Mouse (Mus musculus) gastrocnemius, postnatal 36 days (tissue): ENCODE data around the gene Gm43302. TPM values are rescaled to one million over a fixed set of nuclear protein-coding genes. Genes with fewer than 3 reads are reported as not detected.
"Not testable (repeated sequence)": the region's sequence is repeated elsewhere in the genome, so short reads cannot be mapped to it uniquely, and the experiment has no call there.

Source experiments
- DNase-seq, 2 experiments: peaks; one replicate each; pipeline ENCODE4 v3.0.0; 2022
- intact Hi-C: fragments of 180-260 bp; cut with DNase I; formaldehyde crosslinking; loops from one replicate; pipeline ENCODE4 v1.15.1; 2025
- long read RNA-seq, 2 experiments: library from polyadenylated mRNA; stranded (forward); transcript quantifications; one replicate each; pipeline ENCODE4 v2.0.0; 2021
- total RNA-seq, 2 experiments: library from RNA; stranded (reverse); gene quantifications; 2 replicates each; pipeline ENCODE4 v1.2.3; 2021

Gm43302 gene
- total RNA-seq, result under 1 TPM in 1 of 2 experiments, not detected in 1; 0.89 TPM
- long read RNA-seq, experiment 1, result 0 reads
- long read RNA-seq, experiment 2, result 0 reads

DNA sequence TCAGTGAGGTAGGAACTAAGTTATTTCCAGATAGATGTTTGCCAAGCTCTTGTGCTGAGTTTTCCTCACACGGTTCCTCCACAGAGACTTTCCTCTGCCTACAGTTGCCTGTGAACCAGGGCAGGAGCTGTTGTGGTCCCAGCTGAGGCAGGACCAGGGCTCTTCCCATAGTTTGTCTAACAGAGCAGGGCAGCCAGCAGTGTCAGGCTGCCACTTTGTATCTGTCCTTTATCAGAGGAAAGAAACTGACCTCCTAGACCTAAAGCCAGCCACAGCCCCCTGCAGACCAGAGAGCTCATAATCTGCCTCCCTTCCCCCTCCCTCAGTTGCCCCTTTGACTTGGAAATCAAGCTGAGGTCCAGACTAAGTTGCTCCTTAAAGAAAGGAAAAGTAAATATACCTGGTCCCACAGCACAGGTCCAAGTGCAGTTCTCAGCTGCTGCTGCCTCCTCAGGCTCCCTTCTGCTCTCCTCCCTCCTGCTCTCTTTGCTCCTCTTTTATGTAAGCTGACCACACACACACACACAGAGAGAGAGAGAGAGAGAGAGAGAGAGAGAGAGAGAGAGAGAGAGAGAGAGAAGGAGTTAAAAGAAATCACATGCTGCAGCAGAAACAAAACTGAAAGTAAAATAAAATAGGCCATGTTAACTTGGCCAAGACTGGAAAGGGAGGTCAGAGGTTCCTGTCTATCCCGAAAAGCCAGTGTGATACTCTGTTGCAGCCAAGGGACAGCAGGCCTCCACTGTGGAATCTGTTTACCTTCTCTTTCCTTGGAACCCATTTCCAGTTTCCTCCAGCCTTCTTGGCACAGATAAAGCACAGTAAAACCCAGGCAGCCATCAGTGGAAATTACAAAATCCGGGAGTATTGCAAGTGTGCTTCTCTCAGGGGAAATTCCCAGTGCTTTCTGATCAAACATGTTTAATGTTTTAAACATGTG is at the start of gene Gm43302, which contains the start of gene Gbp6:
TSS of gene Gm43302 (minus strand) at position 470 of the 940 bp plus-strand sequence.
TSS of gene Gbp6 (minus strand) at position 473 of the 940 bp plus-strand sequence.
- DNase-seq, result peak in 1 of 2 experiments; percentile 12
- intact Hi-C loops, result not testable (repeated sequence)

GRCm38 (mm10) chr5:105341281-105341680 is 47.8 kb upstream of the Gm43302 start:
- intact Hi-C loops, result no loop called here
- DNase-seq, result no peak

- DNase-seq, result no peak
- intact Hi-C loops, result loop anchor here (5.0 kb wide), 1 partner anchor 335 kb away; no protein-coding TSS in a partner anchor
These were observed 29.0 kb upstream of the Gm43302 start for GRCm38 (mm10) chr5:105322543-105322942.

DNA sequence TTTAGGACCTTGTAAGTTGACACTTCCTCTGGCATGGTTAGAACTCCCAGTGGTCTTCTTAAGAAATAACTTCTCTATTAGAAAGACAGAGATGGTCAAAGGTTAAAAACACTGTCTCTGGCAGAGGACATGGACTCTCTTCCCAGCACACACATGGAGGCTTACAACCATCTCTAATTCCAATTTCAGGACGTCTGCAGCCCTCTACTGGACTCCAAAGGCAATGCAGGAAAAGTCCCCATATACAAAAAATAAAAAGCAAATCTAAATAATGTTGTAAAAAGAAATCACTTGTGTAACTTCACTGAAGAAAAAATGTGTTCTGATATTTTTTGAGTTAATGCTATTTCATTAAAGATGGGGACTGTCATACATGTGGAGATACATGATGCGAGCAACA is 17.4 kb upstream of the Gm43302 start:
- no peak for DNase-seq
- intact Hi-C loops, result no loop called here

GRCm38 (mm10) chr5:105309148-105309547 is 15.7 kb upstream of the Gm43302 start:
- intact Hi-C loops, result not testable (repeated sequence)

GRCm38 (mm10) chr5:105306946-105307345 is 13.5 kb upstream of the Gm43302 start:
- intact Hi-C loops, DNase-seq: not testable (repeated sequence)

More at GRCm38 (mm10) chr5:105309148-105309547, 15.7 kb upstream of the Gm43302 start:
- DNase-seq, result not testable (repeated sequence)

- no peak for DNase-seq
- intact Hi-C loops, result no loop called here
These were observed 12.7 kb upstream of the Gm43302 start for GRCm38 (mm10) chr5:105306159-105306581.

- intact Hi-C loops, DNase-seq: not testable (repeated sequence)
These were observed 12.2 kb upstream of the Gm43302 start for GRCm38 (mm10) chr5:105305671-105306070.

DNA sequence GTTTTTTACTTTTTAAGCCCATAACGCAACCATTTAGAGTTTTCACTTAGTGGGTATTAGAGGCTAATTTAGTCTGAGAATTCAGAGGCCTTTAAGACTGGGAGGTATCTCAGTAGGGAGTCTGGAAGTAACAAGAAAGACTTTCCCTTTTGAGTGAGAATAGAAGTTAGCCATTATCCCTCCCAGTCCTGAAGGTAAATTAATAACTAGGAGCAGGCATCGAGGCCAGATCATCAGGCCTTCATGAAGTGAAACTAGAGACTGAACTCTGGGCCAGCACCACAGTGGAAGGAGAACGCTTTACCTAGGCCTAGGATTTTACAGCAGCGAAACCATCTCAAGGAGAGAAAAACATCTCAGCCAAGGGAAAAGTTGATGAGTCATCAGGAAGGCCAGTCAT is 8.5 kb upstream of the Gm43302 start:
- intact Hi-C loops, result no loop called here
- DNase-seq, result no peak

DNA sequence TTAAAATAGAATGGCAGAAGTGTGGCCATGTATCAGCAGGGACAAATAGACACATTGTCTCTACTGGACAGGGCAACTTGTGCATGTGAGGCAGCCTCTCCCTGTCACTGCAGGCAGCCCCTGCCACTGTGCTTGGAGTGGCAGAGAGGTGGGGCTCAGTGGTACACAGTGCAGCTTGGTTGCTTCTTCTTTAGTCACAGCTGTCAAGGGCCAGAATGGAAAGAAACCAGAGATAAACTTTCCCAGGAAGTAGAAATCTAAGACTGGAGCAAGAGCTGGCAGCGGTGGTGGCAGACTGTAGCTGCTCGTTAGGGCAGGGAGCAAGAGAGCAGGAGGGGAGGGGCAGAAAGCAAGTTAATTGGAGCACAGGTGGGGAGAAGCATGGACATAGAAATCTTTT is 8.0 kb upstream of the Gm43302 start:
- intact Hi-C loops, result no loop called here
- no peak for DNase-seq

DNA sequence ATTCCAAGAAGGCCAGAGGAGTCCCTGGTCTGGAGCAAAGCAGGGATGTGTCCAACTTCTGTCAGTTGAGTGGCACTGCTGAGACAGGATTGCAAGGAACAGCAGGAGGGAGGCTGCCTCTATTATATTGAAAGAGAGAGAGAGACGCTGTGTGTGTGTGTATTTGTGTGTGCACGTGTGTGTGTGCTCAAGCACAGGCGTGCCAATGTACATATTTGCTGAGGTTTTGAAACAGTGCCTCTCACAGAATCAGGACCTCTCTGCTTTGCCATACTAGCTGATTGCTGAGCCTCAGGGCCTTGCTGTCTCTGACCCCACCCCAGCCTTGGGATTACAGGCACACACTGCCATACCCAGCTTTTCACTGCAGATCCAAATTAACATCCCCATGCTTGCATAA is 2.3 kb upstream of the Gm43302 start:
- no peak for DNase-seq
- intact Hi-C loops, result no loop called here

DNA sequence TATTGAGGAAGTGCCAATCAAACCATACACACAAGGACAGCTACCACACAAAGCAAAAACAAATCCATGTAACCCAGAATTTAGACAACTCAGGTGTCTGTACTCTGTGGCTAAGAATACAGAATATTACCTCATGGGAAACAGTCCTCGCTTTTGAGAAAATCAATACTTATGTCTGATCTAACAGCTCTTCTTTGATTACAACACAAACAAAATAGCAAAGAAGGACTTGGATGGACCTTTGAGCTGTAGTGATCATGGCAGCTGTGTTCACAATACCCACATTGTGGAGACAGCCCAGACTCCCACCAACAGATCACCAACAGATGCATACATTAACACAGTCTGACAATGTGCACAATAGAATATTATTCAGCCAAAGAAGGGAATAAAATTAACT is 1.0 kb downstream of the Gm43302 start:
- intact Hi-C loops, result no loop called here
- DNase-seq, result no peak

DNA sequence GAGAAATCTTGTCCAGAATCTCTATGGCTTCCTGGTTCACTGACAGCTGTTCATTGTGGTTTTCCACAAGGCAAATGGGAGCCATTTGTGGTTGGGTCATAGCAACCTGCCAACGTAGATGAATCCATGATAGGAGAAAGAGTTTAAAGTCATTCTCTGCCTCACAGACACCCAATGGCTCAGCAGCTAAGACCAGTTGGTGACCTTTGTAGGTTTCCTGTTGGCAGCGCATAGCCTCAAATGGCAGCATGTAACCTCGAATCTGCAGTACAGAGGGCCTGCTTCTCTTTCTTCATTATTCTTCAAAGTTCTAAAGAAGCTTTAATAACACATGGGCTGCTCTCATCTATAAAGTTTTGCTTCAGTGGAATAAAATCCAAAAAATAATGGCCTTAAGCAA is 2.6 kb downstream of the Gm43302 start:
- DNase-seq, intact Hi-C loops: not testable (repeated sequence)

GRCm38 (mm10) chr5:105260673-105261072 is 32.8 kb downstream of the Gm43302 start:
- DNase-seq, intact Hi-C loops: not testable (repeated sequence)

DNA sequence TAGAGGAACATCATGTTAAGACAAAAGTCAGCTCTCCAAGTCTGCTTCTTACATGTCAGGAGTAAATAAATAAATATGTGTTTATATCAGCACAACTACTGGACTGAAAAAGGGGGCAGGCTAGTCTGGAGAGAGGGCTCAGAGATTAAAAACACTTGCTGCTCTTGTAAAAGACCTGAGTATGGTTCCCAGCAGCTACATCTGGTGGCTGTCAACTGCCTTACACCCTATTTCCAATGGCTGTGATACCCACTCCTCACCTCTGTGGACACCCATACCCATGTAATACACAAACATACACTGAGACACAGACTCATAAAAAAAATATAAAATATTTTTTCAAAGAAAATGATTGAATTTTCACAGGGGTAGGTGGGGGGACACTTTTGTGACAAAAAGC is 41.0 kb downstream of the Gm43302 start:
- DNase-seq, result no peak
- intact Hi-C loops, result no loop called here

GRCm38 (mm10) chr5:105244741-105245140 is 48.8 kb downstream of the Gm43302 start:
- intact Hi-C loops, result not testable (repeated sequence)

DNA sequence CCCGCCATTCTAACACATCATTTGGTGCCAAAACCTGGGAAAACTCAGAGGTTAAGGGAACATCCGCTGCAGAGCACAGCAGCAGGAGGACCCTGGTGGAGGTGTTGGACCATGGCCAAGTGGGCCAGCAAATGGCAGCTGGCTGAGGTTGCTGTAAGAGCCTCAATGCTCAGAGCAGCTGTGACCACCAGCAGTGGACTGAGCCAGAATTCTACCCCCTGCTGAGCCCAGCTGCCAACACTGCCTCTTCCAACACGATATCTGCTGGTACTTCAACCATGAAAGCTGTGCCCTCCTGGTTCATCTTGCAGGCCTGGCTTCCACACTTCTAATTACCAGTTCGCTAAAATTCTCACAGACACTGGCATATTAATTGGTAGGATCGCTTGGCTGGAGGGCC is 52.5 kb downstream of the Gm43302 start:
- DNase-seq, intact Hi-C loops: not testable (repeated sequence)

More at GRCm38 (mm10) chr5:105244741-105245140, 48.8 kb downstream of the Gm43302 start:
- not testable (repeated sequence) for DNase-seq

DNA sequence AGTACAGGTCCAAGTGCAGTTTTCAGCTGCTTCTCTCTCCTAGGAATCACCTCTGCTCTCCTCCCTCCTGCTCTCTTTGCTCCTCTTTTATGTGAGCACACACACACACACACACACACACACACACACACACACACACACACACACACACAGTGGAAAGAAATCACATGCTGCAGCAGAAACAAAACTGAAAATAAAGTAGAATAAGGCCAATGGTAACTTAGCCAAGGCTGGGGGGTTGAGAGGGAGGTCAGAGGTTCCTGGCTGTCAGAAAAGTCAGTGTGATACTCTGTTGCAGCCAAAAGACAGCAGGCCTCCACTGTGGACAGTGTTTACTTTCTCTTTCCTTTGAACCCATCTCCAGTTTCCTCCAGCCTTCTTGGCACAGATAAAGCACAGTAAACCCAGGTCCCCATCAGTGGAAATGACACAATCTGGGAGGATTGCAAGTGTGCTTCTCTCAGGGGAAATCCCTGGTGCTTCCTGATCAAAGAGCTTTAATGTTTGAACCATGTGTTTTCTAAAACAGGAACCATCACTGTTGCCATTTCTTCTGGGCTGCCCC is 53.9 kb downstream of the Gm43302 start, which contains the start of gene Gbp10:
TSS of gene Gbp10 (minus strand) at position 51 of the 565 bp plus-strand sequence.
- peak in 1 of 2 experiments; percentile 11 for DNase-seq

DNA sequence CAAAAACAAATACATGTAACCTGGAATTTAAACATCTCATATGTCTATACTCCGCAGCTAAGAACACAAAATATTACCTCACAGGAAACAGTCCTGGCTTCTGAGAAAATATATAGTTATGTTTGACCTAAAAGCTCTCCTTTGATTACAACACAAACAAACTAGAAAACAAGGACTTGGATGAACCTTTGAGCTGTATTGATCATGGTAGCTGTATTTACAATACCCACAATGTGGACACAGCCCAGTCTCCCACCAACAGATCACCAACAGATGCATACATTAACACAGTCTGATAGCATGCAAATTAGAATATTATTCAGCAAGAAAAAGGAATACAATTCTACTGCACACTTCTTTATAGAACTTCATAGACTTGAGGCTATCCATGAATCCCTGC is 55.1 kb downstream of the Gm43302 start:
- DNase-seq, intact Hi-C loops: not testable (repeated sequence)

More for the DNA sequence above, 53.9 kb downstream of the Gm43302 start, which contains the start of gene Gbp10:
- intact Hi-C loops, result not testable (repeated sequence)

DNA sequence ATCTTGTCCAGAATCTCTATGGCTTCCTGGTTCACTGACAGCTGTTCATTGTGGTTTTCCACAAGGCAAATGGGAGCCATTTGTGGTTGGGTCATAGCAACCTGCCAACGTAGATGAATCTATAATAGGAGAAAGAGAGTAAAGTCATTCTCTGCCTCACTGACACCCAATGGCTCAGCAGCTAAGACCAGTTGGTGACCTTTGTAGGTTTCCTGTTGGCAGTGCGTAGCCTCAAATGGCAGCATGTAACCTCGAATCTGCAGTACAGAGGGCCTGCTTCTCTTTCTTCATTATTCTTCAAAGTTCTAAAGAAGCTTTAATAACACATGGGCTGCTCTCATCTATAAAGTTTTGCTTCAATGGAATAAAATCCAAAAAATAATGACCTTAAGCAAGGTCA is 57.5 kb downstream of the Gm43302 start:
- DNase-seq, intact Hi-C loops: not testable (repeated sequence)

DNA sequence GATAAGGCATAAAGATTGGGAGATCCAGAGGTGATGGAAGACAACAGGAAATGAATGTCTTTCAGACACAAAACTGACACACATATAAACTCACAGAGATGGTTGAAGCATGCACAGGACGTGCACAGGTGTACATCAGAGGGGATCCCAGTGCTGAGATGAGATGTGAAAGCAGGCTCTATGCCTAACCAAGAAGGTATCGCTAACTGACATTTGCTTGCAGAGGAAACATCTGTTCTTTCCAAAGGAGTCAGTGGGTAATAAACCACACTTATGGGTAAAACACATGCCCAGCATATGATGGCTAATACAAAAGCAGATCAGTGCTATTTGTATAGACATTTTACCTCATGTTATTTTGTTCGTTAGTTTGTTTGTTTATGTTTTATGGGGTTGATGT is 84.5 kb downstream of the Gm43302 start:
- DNase-seq, intact Hi-C loops: not testable (repeated sequence)
